8 mouse cellular contexts compared by ENCODE assay signal in genomic region chr11:52231606-52232541, GRCm38 (mm10). TPM values are rescaled to one million over a fixed set of nuclear protein-coding genes. Genes with fewer than 3 reads are reported as not detected.
DNase-seq lines count a peak whose midpoint lies in the region; ATAC-seq and TF ChIP-seq lines count a peak whose summit lies in the region.

Skp1a (plus strand) TSS chr11:52231995.

- peak within 1 kb of the TSS; percentile 100 for H3K27ac ChIP-seq in cortical plate, adult 2 months (ENCODE audit: insufficient read depth, low read length)

- peaks cover 4% of the 10 kb centered on the region; the same call in 1 of the 2 replicates for H3K4me1 ChIP-seq in cortical plate, adult 2 months (ENCODE audit: control insufficient read depth, insufficient read depth, low read length)

- peak within 1 kb of the TSS; percentile 93 for H3K4me3 ChIP-seq in cortical plate, adult 2 months (ENCODE audit: insufficient read depth, low read length)

- peak; percentile 96 for DNase-seq in gastrocnemius, postnatal 10 days
- DNase-seq in induced T-regulatory cell, adult 2 months (ENCODE audit: low read depth), result peak; percentile 95
- DNase-seq in left cerebral cortex, adult 9 months (ENCODE audit: low spot score in 2 of 2), result peak; percentile 73 to 91
- DNase-seq in right cerebral cortex, postnatal 14 days, result peak; percentile 94
- DNase-seq in urinary bladder, postnatal 36 days (ENCODE audit: low spot score in 2 of 2), result peak; percentile 91 to 94

- no peak for TF ChIP-seq CTCF in cortical plate, adult 2 months (IDR thresholded peaks at IDR 0.05; ENCODE audit: extremely low read depth, insufficient read depth, low read length)

- ATAC-seq in activated CD4-positive, CD25-positive, alpha-beta regulatory T cell, adult 4 months, result peak; percentile 79
- peak; percentile 85 for ATAC-seq in megakaryocyte progenitor cell, adult 5-6 weeks (replicated peaks; ENCODE audit: poor library complexity)

- TF ChIP-seq POLR2A in cortical plate, adult 2 months (IDR thresholded peaks at IDR 0.05; ENCODE audit: extremely low read depth, insufficient read depth, low read length), result peak; percentile 99

RNA-seq across cellular contexts. Expression of gene Skp1a, which starts in this region (rescaled TPM):
- 100 to 1,000 TPM; 281 to 307 TPM for polyA plus RNA-seq in activated CD4-positive, CD25-positive, alpha-beta regulatory T cell, adult 4 months (2017; shearing (Covaris generic))
- 303 and 315 TPM in 2 replicates for polyA plus RNA-seq in cortical plate, adult 2 months (2012; rRNA removed)
- 100 to 1,000 TPM; 254 to 257 TPM for total RNA-seq in gastrocnemius, postnatal 10 days (2021)
- 251 and 286 TPM in 2 replicates for total RNA-seq in megakaryocyte progenitor cell, adult 5-6 weeks (2015)
- 254 and 291 TPM in 2 replicates for total RNA-seq in megakaryocyte progenitor cell, adult 5-6 weeks (2017)

Comparison
In these comparisons a context has a peak if more than half of its experiments do, and no peak if none do; other contexts are left out.
1. Peak in every context shown above with its lines: DNase-seq, ATAC-seq, H3K4me3 ChIP-seq and H3K27ac ChIP-seq.